Mouse (Mus musculus): ENCODE data around the gene Ndufaf8.

DNA sequence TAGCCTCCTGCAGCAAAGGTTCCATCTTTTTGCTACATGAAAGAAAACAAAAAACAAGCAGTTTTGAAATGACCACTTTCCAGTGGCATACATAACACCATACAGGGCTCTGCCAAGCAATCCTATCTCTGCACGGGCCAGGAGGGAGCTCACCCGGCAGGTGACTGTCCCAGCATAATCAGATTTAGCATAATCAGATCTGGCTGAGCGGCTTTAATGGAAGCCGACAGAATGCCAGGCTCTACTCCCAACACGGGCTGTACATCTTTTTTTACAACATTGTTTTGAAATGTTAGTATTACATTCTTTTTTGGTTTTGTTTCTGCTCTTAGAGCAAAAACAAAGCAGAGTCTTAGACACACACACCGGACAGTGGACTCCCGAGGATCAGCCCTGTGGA lies 30.6 kb downstream of the Ndufaf8 start:
- no peak for TF ChIP-seq CTCF (IDR thresholded peaks at IDR 0.05; ENCODE audit: low read depth, low read length)
- TF ChIP-seq TAL1 (conservative IDR thresholded peaks at IDR 0.05; ENCODE audit: low read depth, low read length) = no peak
